Mouse (Mus musculus): ENCODE results near the gene Dsel. TPM values are rescaled to one million over a fixed set of nuclear protein-coding genes. Genes with fewer than 3 reads are reported as not detected.

Dsel gene
- polyA plus RNA-seq, 2 experiments, result 0.40 to 0.53 TPM

- H3K4me2 ChIP-seq (ENCODE audit: low read depth), result no peak overlapping the region
- H3K36me3 ChIP-seq (replicated peaks; ENCODE audit: control insufficient read depth, insufficient read depth, low read depth), result no peaks in the 10 kb centered on the region
- TF ChIP-seq EP300 (IDR thresholded peaks at IDR 0.05; ENCODE audit: low read depth) (no peak), CTCF (IDR thresholded peaks at IDR 0.05; ENCODE audit: low read depth) (no peak)
These were observed 749 bp upstream of the Dsel start for GRCm38 (mm10) chr1:111865467-111865866.

GRCm38 (mm10) chr1:111864063-111864778, 497 bp downstream of the Dsel start:
- Histone ChIP-seq H3K4me2 (ENCODE audit: low read depth) (peak overlapping the region; percentile 68), H3K9ac (replicated peaks) (peak overlapping the region; percentile 55), H3K36me3 (replicated peaks; ENCODE audit: control insufficient read depth, insufficient read depth, low read depth) (no peaks in the 10 kb centered on the region), H3K27me3 (ENCODE audit: control insufficient read depth, insufficient read depth, low read length) (no peaks in the 10 kb centered on the region), H3K4me3 (ENCODE audit: insufficient read depth in 1 of 2, low read depth in 2 of 2, low read length in 2 of 2) (peak overlapping the region; percentile 61 to 67), H3K9me3 (ENCODE audit: control insufficient read depth, low read length) (no peaks in the 10 kb centered on the region), H3K4me1 (replicated peaks; ENCODE audit: control insufficient read depth in 2 of 2, insufficient read depth in 2 of 2, low read length in 1 of 2) (0 out of 4 replicates have a peak, but pooled peaks cover 0 to 3% of the 10 kb centered on the region in 2 experiments), H3K27ac (no peak overlapping the region)
- peak; percentile 75 for ATAC-seq (ENCODE audit: insufficient read depth)
- WGBS (ENCODE audit: insufficient replicate concordance), result under 1% methylated on average over 35 of the region's 41 CpGs
- no peak for TF ChIP-seq EP300 (IDR thresholded peaks at IDR 0.05; ENCODE audit: low read depth)
- peak; percentile 77 for TF ChIP-seq CTCF (IDR thresholded peaks at IDR 0.05; ENCODE audit: low read depth)
- peak; percentile 31 to 40 (median 31) for DNase-seq (ENCODE audit: low read depth in 3 of 3, low spot score in 3 of 3)

More at GRCm38 (mm10) chr1:111865467-111865866, 749 bp upstream of the Dsel start:
- no peak overlapping the region for H3K4me3 ChIP-seq (ENCODE audit: insufficient read depth in 1 of 2, low read depth in 2 of 2, low read length in 2 of 2)
- no peak overlapping the region for H3K9ac ChIP-seq (replicated peaks)
- ATAC-seq (ENCODE audit: insufficient read depth) (no peak), DNase-seq (ENCODE audit: low read depth in 3 of 3, low spot score in 3 of 3) (no peak)
- H3K27me3 ChIP-seq (ENCODE audit: control insufficient read depth, insufficient read depth, low read length), result no peaks in the 10 kb centered on the region
- no peak overlapping the region for H3K27ac ChIP-seq
- no peaks in the 10 kb centered on the region for H3K9me3 ChIP-seq (ENCODE audit: control insufficient read depth, low read length)
- H3K4me1 ChIP-seq (replicated peaks; ENCODE audit: control insufficient read depth in 2 of 2, insufficient read depth in 2 of 2, low read length in 1 of 2), result 0 out of 4 replicates have a peak, but pooled peaks cover 0 to 3% of the 10 kb centered on the region in 2 experiments
- WGBS (ENCODE audit: insufficient replicate concordance), result 54% methylated on average over 2 of the region's 2 CpGs

GRCm38 (mm10) chr1:111857852-111858251, 6.9 kb downstream of the Dsel start:
- TF ChIP-seq CTCF (IDR thresholded peaks at IDR 0.05; ENCODE audit: low read depth) (no peak), EP300 (IDR thresholded peaks at IDR 0.05; ENCODE audit: low read depth) (no peak)
- Histone ChIP-seq H3K4me3 (ENCODE audit: insufficient read depth in 1 of 2, low read depth in 2 of 2, low read length in 2 of 2) (no peak overlapping the region), H3K9ac (replicated peaks) (no peak overlapping the region), H3K9me3 (ENCODE audit: control insufficient read depth, low read length) (no peaks in the 10 kb centered on the region), H3K4me1 (replicated peaks; ENCODE audit: control insufficient read depth in 2 of 2, insufficient read depth in 2 of 2, low read length in 1 of 2) (no peaks in the 10 kb centered on the region), H3K27ac (no peak overlapping the region), H3K36me3 (replicated peaks; ENCODE audit: control insufficient read depth, insufficient read depth, low read depth) (no peaks in the 10 kb centered on the region), H3K4me2 (ENCODE audit: low read depth) (no peak overlapping the region), H3K27me3 (ENCODE audit: control insufficient read depth, insufficient read depth, low read length) (no peaks in the 10 kb centered on the region)
- ATAC-seq (ENCODE audit: insufficient read depth) (no peak), DNase-seq (ENCODE audit: low read depth in 3 of 3, low spot score in 3 of 3) (no peak)
- 71% methylated on average over 1 of the region's 1 CpGs for WGBS (ENCODE audit: insufficient replicate concordance)

GRCm38 (mm10) chr1:111852439-111852838, 12.3 kb downstream of the Dsel start:
- no peak for DNase-seq (ENCODE audit: low read depth in 3 of 3, low spot score in 3 of 3)
- TF ChIP-seq CTCF (IDR thresholded peaks at IDR 0.05; ENCODE audit: low read depth) (no peak), EP300 (IDR thresholded peaks at IDR 0.05; ENCODE audit: low read depth) (no peak)
- H3K4me3 ChIP-seq (ENCODE audit: insufficient read depth in 1 of 2, low read depth in 2 of 2, low read length in 2 of 2), result no peak overlapping the region

GRCm38 (mm10) chr1:111833583-111834225, 31.0 kb downstream of the Dsel start:
- Histone ChIP-seq H3K27ac (no peak overlapping the region), H3K9ac (replicated peaks) (no peak overlapping the region), H3K27me3 (ENCODE audit: control insufficient read depth, insufficient read depth, low read length) (no peaks in the 10 kb centered on the region), H3K4me3 (ENCODE audit: insufficient read depth in 1 of 2, low read depth in 2 of 2, low read length in 2 of 2) (no peak overlapping the region), H3K4me2 (ENCODE audit: low read depth) (no peak overlapping the region), H3K4me1 (replicated peaks; ENCODE audit: control insufficient read depth in 2 of 2, insufficient read depth in 2 of 2, low read length in 1 of 2) (no peaks in the 10 kb centered on the region), H3K9me3 (ENCODE audit: control insufficient read depth, low read length) (no peaks in the 10 kb centered on the region), H3K36me3 (replicated peaks; ENCODE audit: control insufficient read depth, insufficient read depth, low read depth) (no peaks in the 10 kb centered on the region)
- ATAC-seq (ENCODE audit: insufficient read depth) (no peak), DNase-seq (ENCODE audit: low read depth in 3 of 3, low spot score in 3 of 3) (no peak)
- TF ChIP-seq CTCF (IDR thresholded peaks at IDR 0.05; ENCODE audit: low read depth) (no peak), EP300 (IDR thresholded peaks at IDR 0.05; ENCODE audit: low read depth) (no peak)
- 41% methylated on average over 2 of the region's 2 CpGs for WGBS (ENCODE audit: insufficient replicate concordance)

More at GRCm38 (mm10) chr1:111852439-111852838, 12.3 kb downstream of the Dsel start:
- WGBS (ENCODE audit: insufficient replicate concordance), result 62% methylated on average over 8 of the region's 8 CpGs
- Histone ChIP-seq H3K9me3 (ENCODE audit: control insufficient read depth, low read length) (no peaks in the 10 kb centered on the region), H3K36me3 (replicated peaks; ENCODE audit: control insufficient read depth, insufficient read depth, low read depth) (no peaks in the 10 kb centered on the region), H3K4me2 (ENCODE audit: low read depth) (no peak overlapping the region), H3K9ac (replicated peaks) (no peak overlapping the region), H3K27ac (no peak overlapping the region), H3K27me3 (ENCODE audit: control insufficient read depth, insufficient read depth, low read length) (no peaks in the 10 kb centered on the region), H3K4me1 (replicated peaks; ENCODE audit: control insufficient read depth in 2 of 2, insufficient read depth in 2 of 2, low read length in 1 of 2) (no peaks in the 10 kb centered on the region)
- no peak for ATAC-seq (ENCODE audit: insufficient read depth)

Data from liver, embryonic 14.5 days (tissue).